Mouse (Mus musculus): Measurements from ENCODE around the gene Sparc.
"Not testable (repeated sequence)": the region's sequence is repeated elsewhere in the genome, so short reads cannot be mapped to it uniquely, and the experiment has no call there.

The Sparc gene

DNA sequence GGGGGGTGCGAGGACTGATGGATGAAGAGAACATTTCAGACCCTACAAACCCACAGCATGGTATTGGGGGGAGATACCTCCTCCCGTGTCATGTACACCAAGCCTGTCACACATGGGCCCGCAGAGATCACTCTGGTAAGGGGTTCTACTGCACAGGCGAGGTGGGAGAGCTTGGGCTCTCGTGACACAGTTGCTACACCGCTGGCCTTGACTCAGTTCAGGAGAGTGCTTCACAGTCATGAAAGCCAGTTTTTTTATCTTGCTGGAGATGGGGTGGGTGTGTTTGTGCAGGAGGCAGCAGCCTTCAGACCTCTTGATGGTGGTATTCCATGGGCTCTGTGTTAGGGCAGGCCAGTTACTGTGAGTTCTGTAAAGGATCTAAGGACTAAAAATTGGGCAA is 13.1 kb upstream of the Sparc start:
- DNase-seq (ENCODE audit: low read depth): no peak

DNA sequence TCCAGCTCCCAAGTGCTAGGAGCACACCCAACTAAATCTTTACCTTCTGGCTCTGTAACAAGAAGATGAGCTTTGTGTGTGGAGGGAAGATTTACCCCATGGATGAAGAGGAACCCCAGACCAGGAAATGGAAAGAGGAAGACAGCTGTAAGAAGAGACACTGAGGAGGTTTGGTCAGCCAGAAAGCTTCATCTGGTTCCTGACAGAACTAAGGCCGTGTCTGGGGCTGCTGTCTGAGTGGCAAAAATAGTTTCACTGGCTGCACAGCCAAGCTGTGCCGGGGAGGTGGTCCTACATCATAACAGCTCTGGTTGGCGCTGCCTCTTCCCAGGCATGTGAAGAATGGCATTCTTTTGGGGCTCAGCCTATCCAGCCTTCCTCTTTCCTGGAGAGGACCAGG is 10.0 kb upstream of the Sparc start:
- no peak for DNase-seq (ENCODE audit: low read depth)

GRCm38 (mm10) chr11:55429973-55430372 is 7.0 kb upstream of the Sparc start:
- DNase-seq (ENCODE audit: low read depth): no peak

GRCm38 (mm10) chr11:55428186-55429012 is 5.4 kb upstream of the Sparc start:
- no peak for DNase-seq (ENCODE audit: low read depth)

DNA sequence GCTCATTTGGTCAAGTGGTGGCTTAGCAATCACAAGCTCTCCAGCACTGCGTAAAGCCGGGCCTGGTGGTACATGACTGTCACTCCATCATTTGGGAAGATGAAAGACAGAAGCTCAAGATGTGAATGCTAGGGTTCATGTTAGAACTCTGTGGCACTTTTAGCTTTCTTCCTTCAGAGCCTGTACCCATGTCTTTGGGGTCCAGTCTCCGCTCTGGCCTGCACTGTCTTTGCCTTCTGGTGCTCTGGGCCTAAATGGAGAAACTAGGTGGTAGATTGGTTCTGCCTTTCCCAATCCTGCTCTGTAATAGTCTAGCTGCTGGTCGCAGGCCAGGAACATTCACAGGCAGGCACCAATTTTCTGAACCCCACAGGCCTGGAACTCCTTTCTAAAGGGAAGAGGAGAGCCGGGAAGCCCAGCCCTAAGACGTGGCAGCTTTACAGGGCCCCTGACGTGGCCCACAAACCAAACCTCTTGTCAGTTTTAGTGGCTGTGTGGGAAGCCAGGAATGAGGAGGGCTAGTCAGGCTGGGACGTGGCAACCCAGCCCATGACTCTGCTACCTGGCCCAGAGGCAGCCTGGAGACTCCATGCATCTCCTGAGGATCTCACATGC is 1.9 kb upstream of the Sparc start:
- DNase-seq (ENCODE audit: low read depth): no peak

- DNase-seq (ENCODE audit: low read depth): no peak
Observed at GRCm38 (mm10) chr11:55423756-55424155, 773 bp upstream of the Sparc start.

- DNase-seq (ENCODE audit: low read depth): no peak
Observed at GRCm38 (mm10) chr11:55419678-55420307, 3.2 kb downstream of the Sparc start.

DNA sequence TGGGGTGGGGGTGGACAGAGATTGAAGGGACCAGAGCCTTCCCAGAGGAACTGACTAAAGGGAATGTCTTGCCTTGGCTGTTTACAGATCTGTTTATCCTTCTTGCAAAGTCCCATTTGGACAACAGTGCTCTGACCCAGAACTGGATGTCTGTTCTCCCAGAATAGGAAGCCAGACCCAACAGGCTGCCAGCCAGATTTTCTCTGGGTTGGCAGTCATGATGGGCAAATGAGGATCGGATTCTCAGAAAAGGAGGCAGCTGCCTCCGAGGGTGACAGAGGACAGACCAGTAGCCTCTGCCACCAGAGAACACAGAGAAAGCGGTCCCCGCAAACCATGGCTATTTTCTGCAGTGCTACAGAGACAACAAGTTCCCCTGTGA is 3.7 kb downstream of the Sparc start:
- DNase-seq (ENCODE audit: low read depth): no peak

GRCm38 (mm10) chr11:55418704-55419061 is 4.3 kb downstream of the Sparc start:
- no peak for DNase-seq (ENCODE audit: low read depth)

DNA sequence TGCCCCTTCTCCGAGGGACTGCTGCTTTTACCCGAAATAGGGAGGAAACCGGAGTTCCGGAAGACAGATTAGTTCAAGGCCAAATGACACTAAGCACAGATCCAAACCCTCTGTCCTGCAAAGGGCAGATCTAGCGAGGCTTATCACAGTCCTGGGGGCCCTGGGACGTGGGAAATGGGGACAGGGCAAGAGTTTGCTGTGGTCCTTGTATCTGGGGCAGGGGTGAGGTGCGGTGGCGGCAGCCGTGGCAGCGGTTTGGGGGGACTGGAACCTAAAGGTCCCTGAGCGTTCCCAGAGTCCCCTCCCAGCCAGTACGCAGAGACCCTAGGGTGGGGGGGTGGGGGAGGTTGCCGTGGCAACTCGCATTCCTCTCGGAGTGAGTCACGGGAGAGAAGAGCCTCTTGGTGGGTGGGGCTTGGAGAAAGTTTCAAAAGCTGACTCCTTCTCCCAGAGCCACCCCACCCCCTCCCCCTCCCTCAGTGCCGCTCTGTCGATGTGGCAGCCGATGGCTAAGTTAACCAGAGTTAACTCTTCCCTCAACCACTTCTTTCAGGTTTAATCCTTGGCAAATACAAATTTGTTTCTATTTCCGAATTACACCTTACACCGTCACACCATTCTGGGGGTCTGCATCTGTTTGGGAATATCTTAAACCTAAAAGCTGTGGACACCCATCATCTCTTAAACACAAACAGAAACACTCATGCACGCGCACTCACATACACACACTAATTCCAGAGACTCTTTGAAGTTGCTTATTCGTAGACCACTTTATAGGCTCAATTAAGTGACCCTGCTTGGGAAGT is 4.9 kb downstream of the Sparc start:
- DNase-seq (ENCODE audit: low read depth): no peak

GRCm38 (mm10) chr11:55416609-55417265 is 6.2 kb downstream of the Sparc start:
- DNase-seq (ENCODE audit: low read depth): no peak

- DNase-seq (ENCODE audit: low read depth): not testable (repeated sequence)
Observed at GRCm38 (mm10) chr11:55415731-55416130, 7.3 kb downstream of the Sparc start.

DNA sequence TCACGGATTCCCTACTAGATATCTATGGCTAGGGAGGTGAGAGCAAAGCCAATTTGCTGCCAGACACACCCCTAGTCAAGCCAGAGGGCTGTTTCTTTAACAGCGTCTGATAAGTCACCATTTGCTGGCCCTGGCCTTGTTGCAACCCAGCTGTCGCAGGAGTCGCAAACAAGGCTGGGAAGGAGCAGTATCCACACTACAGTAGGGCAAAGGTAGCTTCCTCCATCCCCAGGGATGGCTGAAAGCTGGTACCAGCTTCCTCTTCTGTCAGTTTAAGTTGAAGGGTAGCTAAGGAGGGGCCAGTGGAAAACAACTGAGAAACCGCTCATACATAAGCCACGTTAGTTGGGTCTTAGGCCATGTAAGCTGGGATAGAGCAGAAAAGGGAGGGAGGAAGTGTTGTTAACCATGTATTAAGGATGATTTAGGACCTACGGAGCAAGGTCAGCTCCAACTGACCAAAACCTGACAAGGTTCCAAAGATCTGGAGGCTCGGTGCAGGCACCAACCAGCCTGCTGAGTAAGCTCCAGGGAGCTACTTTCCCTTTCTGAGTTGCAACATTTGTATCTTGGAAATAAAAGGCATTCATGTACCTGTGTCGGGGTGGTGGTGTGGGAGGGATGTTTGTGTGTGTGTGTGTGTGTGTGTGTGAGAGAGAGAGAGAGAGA is 7.8 kb downstream of the Sparc start:
- no peak for DNase-seq (ENCODE audit: low read depth)

DNA sequence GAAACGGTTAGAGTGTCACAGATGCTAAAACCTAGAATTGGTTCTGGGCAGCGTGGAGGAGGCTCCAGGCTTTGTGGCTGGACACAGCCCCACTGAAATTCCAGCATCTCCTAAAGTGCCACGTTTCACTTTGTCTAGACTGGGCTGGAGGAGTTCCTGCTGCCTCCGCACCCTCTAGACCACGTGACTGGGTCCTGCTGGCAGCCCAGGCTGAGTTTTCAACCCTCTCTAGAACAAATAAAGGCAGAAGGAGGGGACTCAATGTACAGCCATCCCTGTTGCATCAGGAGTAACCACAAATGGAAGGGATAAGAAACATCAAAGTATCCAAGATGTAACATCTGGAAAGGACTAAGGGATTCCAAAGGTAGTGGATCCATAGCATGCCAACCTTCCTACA is 8.7 kb downstream of the Sparc start:
- DNase-seq (ENCODE audit: low read depth): no peak

DNA sequence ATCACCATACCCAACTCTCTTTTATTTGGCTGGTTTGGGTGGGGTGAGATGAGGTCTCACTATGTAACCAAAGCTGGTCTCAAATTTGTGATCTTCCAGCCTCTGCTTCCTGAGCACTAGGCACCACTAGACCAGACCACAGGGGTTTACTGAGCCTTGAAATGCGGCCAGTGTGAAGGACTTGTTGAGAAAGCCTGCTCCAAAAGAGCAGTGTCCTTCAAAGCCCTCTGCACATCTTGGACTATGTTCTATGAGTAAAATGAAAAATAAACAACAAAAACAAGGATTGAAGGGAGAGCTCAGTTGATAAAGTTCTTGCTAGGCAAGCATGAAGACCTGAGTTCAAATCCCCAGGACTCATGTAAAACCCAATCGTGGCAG is 9.6 kb downstream of the Sparc start:
- no peak for DNase-seq (ENCODE audit: low read depth)

DNA sequence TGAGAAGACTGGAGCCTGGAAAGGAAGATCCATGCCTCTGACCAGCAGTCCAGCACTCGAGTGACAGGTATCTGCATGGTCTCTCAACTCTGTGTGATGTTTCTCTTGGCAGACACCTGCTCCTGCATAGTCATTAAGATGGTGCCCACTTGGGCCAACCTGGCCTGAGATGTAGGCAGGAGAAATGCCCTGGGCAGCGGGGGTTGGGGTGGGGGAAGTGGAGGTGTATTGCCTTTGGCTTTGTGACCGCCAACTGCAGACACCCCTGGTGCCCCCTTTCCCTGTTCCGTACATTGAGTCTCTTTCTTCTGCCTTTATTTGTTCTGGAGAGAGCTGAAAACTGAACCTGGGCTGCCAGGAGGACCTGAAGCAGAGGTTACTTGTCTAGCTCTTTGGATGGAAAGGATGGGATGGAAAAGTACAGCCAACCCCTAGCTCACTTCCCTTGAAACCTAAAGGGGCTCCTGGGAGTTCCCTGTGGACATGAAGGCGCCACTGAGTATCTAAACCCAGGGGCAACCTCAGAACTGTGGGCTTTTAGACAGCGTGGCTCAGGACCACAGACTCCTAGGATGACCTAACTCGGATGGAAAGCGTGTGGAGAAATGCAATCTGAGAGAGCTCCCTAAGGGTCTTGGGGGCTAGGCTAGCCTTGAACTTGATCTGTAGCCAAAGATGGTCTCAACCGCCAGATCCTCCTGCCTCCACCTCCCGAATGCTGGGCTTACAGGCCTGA is 10.1 kb downstream of the Sparc start:
- no peak for DNase-seq (ENCODE audit: low read depth)

DNA sequence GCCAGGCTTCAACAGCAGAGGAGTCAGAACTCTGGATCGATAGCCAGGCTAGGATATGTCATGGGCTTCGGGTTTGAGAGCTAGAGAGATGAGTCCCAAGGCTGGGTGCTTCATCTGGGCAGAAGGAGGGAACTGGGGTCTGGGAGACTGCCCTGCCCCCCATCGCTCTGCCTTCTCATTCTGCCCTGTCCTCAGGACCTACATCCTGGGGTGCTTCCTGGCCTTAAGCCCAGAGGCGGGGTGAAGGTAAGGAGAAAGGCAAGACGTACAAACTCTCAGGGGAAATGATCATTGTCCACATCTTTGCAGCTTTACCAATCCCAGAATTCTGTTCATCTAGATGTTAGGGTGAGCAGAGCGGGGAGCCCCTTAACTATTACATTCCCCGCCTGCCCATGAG is 10.9 kb downstream of the Sparc start:
- DNase-seq (ENCODE audit: low read depth): no peak

DNA sequence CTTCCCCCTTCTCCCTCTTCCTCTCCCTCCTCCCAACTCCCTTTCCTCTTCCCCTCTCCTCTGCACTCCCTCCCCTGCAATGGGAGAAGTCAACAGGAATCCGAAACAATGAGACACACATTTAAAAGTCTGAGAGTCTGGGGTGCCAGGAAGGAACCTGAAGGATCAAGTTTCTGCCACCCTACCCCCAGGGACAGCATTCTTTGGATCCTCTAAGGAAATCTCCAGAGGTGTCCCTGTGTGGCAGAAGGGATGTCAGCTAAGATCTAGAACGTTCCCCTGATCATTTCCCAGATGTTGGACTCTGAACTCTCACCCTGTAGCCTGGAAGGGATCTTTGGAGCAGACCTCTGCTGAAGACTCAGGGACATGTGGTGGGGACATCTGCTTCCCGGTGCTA is 12.5 kb downstream of the Sparc start:
- no peak for DNase-seq (ENCODE audit: low read depth)

DNA sequence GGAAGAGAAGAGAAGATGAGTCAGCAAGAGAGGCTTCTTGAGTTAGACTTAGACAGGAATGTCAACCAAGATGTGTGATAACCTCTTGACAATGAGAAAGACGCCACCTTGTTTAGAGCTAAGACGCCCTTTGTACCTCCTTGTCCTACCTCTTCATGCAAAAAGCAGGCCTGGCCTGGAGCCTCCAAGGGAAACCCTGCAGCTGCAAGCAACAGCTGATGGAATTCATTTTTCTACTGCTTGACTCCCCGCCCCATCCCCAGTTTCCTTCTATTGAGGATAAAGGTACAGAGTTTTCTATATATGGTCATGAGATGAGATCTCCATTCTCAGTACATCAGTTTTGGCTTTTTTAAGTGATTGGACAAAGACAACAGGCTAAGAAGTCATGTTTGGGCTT is 13.0 kb downstream of the Sparc start:
- DNase-seq (ENCODE audit: low read depth): no peak

DNA sequence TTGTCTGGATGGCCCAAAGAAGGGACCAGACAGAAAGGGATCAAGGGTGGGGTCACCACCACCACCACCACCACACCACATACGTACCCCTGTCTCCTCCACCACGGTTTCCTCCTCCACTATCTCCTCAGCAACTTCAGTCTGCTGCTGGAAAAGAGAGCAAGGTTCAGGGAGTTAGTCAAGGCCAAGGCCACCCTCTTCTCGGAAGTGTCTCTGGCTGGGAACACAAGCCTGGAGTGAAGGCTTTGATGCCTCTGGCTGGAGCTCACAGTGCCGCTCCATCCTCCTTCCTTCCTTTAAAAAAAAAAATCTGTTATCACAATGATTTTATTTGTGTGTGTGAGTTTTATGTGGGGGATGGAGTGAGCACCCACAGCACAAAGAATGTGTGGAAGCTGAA is 15.8 kb downstream of the Sparc start:
- DNase-seq (ENCODE audit: low read depth): no peak
